Mouse (Mus musculus): Measurements from ENCODE around the gene Gzf1.
A peak's percentile ranks its signal among the peaks of the same experiment; 100 is the strongest.

Gzf1 gene

DNA sequence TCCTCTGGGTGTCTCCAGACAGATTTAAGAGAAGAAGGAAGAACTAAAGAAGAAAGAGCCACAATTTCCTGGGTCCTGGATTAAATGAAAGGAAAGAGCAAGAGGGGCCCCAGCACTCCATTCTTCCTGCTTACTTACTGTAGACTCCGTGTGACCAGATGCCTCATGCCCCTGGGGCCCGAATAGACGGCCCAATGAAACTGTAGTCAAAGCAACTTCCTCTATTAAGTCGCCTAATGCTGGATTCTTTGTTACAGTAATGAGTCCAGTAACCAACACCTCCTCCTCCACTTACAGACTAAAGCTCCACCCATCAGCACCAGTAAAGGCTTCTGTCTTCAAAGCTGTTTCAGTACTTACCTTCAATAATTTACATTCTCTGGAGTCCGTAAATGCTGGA is 17.7 kb downstream of the Gzf1 start:
- DNase-seq (ENCODE audit: low spot score in 2 of 2), result no peak

DNA sequence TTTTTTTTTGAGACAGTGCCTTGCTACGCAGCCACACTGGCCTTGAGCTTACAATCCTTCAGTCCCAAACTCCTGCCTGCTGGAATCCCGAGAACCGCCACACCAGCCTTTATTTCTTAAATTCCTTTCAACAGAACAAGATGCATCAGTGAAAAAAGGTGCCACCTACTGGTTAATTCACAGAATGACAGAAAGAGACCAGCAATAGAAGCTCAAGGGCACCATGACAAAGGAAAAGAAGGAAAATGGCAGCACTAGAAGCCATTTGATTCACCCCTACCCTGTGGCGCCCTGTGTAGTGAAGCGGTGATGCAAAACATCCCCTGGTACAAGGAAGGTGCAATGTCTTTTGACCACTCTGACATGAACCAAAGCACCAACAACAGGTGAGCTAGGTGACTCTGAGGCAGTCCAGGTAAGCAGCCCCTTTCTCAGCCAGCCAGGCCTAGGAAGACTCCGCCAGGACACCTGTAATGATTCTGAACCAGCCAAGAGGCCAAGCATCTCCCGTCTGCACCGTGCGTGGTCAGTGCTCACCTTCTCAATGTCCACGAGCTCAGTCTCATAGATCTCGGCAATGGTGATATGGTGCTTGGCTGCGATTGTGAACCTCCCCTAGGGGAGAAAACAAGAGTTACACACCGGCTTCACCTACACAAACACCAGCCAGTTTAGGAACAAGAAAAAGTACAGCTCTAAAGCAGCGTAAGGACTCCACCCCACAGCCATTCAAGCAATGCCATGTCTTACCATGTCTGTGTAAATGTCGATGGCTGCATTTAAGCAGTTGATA is 25.8 kb downstream of the Gzf1 start:
- DNase-seq (ENCODE audit: low spot score in 2 of 2), result no peak

DNA sequence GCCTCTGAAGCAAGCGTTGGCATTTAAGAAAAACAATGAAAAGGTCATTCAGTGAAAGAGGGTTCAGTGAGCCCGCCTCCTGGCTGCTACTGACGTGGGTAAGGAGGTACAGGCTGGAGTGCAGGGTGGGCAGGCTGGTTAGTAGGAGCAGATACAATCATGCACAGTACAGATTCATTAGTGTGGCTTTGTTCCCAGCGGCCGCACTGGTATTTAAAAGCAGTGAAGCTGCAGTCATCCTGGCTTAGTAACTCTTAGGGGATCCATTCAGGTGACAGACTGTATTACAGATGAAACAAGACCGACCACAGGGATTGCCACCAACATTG is 26.3 kb downstream of the Gzf1 start:
- DNase-seq (ENCODE audit: low spot score in 2 of 2), result no peak

DNA sequence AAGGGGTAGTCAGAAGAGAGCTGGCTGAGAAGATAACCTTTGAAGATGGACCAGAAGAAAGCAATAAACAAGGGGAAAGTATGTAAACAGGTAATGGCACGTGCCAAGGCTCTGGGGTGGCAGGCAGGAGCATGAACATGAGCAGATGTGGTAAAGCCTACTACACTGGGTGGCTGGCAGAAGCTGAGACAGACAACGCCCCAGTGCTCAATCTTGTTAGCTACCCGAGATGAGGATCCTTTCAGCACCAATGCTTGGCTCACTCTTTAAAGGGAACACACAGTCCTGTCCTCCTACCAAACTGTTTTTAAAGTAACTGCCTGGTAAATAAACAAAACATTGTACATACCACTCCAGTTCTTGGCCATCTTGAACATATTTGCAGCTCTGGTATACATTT is 31.5 kb downstream of the Gzf1 start:
- no peak for DNase-seq (ENCODE audit: low spot score in 2 of 2)

DNA sequence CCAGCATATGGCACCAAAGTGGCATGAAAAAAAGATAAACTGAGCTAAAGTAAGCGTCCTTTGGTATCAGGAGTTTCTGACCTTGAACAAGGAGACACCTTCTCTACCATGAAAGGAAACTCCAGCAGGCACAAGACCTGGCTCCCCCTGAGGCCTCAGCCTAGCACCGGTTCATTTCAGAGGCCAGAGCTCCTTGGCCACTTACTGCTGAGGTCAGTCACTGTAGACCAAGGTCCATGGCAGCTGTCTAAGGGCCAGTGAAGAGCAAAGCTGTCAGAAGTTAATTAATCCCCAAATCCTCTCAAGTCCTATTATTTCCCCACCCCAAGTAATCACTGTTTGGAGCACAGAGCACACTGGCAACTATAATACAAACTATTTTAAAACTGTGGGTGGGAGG is 36.2 kb downstream of the Gzf1 start:
- no peak for DNase-seq (ENCODE audit: low spot score in 2 of 2)

DNA sequence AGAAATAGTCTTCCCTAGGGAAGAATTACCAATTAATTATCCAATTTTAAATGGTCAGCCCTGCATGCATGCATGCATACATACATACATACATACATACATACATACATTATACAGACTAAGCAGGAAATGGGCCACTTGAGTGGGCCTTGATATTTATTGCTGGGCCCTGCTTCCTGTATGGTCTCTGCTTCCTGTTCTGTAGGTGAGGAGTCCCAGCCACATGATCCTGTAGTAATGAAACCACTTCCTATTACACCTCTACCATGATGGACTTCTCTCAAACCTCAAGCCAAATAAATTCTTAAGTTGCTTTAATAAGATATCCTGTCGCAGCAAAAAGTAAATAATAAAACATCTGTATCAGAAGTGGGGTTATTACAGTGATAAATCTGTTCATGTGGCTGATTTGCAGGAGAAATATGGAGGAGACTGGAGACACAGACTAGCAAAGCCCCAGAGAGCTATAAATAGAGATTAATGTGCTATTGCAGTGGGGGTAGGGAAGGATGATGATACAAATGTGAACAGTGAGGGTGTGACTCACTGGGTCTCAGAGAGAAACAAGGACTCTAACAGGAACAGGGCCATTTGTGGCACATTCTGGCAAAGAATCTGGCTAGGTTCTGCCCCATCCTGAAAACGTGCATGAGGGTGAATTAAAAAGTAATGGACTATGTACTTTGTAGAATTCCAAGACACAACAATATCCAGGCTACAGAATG is 38.6 kb downstream of the Gzf1 start:
- DNase-seq (ENCODE audit: low spot score in 2 of 2), result no peak

DNA sequence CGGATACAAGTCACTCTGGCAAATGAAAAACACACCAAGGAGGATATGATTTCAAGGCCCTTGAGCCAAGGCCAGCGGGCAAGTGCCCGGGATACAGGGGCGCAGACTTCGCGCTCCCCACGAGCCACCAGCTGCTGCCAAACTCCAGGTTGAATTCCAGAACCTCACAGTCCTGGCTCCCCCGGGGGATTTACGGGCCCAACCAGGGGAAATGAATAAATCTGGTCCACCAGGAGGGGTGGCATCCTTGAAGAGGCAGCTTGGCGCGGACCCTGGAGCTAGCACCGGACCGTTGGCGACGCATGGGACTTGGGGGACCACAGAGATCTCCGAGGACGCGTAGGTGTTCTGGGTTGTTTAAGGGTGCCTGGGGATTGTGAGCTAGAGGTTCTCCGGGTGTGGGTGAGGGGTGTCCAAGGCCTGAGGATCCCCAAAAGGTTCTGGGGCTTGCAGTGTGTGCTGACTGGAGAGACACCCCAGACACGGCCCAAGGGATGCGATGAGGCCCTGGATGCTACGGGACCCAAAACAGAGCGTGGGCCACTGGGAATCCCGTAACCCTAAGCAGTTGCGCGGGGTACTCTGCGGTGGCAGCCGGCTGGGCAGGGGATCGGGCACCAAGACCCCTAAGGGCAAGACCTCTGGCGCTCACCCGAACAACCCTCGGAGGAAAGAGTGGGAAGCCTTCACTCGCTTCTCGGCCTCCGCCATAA is 50.9 kb downstream of the Gzf1 start:
- DNase-seq (ENCODE audit: low spot score in 2 of 2), result peak in 1 of 2 experiments; percentile 15

DNA sequence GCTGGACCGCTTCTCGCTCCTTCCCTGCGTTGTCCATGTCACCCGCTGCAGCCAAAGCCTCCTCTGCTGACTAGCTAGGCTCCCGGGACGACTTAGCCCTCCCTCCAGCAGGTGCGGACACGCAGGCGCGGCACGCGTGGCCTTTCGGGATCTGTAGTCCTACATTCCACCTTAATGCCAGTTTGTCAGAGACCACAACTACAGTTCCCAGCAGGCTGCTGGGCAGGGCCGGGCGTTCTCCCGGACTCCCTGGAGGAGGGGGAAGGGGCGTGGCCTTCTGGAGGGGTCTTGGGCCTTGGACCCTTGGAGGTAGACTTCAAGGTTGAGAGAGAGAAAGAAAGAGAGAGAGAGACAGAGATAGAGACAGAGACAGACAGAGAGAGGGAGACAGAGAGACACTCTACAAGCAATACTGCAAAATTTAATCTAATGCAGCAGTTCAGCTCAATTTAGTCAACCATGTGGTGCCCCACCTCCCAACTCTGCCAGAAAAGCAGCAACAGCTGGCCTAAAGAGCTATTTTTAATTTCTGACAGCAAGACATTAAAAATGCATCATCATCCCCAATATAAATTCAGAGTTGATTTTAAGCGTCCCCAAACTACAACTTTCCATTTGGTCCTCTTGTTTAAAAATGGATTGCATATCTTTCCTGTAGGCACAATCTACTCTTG is 51.6 kb downstream of the Gzf1 start, which contains the start of gene Napb:
Napb (minus strand) TSS at position 141 of the 674 bp plus-strand sequence.
- peak; percentile 84 to 89 for DNase-seq (ENCODE audit: low spot score in 2 of 2)

All from frontal cortex, postnatal 25 days (tissue).